Mouse (Mus musculus): ENCODE results near the gene Ankrd33b.

Ankrd33b gene

DNA sequence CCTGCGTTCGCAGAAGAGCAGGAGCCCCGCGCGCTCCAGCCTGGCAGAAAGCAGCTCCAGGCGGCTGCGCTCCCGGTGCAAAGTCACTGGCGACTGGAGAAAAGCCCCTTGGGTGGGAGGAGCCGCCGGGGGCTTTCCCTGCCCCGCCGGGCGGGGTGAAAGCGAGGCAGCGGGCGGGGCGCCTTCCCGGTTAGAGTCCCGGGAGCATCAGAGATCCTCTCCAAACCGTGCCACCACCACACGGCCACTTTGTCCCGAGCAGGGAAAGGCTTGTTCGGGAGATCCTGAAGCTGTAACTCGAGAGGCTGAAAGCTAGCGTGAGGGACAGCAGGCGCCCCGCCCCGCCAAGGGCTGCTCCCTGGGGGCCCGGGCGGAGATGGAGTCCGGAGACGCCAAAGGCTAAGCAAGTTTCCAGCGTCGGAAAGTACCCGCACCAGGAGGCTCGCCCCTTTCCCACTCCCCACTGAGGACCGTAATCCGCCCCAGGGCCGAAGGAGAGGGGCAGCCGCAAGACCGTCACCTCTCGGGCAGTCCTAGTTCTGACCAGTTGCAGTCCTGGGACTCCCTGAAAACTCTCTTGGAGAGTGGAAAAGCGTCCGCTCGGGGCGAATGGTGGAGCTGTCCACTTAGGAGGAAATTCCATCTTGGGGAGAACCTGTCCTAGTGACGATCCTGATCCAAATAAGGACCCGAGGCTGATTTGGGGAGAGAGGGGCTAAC is at the start of gene Ankrd33b:
Ankrd33b (minus strand) TSS at position 246 of the 720 bp plus-strand sequence.
- peak in 1 of 2 experiments; percentile 77 for DNase-seq (ENCODE audit: low spot score in 2 of 2)

DNA sequence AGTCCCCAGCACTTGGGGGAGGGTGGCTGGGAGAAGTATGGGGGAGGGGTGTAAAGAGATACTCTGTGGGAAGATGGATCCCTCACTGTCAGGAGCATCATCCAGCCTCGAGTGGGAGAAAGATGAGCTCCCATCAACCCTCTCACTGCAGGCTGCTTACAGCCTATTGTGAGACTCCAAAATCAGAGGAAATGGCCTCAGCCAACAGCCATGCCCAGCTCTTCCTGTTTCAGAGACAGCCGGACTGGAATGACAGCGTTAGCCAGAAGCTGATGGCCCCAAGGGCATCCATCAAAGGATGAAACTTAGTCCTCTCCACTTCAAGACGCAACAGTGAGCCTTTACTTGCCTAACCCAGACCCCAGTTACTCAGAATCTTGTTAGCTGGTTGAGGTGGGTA is 47.7 kb upstream of the Ankrd33b start:
- DNase-seq (ENCODE audit: low spot score in 2 of 2) = no peak

DNA sequence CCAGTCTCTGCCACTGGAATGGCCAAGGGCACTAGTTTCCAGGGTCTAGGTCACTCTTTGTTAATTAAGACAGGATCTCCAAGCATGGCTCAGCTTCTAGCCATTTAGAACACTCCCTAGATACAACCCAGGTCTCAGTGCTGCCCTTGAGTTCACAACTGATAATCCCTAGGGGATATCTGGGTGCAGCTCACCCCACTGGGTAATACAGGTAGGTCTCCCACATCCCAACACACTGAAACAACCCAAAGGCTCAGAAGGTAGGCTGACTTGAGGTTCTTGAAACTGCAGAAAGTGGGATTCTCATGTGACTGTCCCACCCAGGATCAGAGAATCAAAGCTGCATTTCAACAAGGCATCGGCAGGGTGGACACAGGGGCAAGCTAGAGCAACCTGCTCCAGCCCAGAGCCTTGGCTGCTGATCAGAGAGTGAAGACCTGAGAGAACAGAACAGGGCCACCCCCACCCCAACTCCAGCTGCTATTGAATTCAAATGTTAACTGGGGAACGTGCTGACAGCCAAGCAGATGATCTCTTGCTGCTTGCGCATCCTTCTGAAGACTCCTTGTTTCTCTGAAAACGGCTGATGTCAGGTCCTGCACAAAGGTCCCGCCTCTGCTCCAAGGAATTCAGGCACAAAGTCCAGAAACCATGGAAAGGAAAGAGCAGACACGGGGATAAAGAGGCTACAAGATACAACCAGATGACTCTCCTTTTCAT is 46.8 kb upstream of the Ankrd33b start:
- DNase-seq (ENCODE audit: low spot score in 2 of 2) = no peak

DNA sequence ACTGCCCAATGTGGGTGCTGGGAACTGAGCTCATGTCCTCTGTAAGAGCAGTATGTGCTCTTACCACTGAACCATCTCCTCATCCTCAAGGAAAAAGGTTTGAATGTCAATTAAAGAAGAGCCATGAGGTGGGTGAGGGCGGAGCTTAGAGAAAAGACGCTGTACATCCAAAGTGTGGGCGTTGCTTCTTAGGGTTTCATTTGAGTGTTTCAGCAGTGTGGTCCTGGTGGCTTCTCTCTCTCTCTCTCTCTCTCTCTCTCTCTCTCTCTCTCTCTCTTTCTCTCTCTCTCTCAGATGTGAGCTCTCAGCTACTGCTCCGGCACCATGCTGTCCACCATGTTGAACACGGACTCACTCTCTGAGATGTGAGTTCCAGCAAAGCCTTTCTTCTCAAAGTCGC is 46.1 kb upstream of the Ankrd33b start:
- DNase-seq (ENCODE audit: low spot score in 2 of 2) = no peak

DNA sequence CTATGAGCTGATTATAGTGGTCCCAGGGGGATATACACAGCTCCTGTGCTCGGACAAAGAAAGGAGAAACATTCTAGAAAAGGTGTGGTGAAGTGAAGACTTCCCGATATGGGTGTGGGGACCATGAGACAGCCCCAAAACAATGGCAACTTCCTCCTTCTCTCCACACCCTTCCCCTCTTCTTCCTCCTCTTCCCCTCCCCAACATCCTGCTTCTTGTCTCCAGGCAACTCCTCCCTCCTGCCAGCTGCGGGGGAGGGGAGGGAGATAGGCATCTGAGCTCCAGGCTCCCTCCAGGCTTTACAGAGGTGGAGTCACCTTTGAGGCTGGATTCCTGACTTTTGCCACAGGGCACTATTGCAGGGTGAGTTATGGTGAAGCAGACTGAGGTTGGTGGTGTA is 45.4 kb upstream of the Ankrd33b start:
- DNase-seq (ENCODE audit: low spot score in 2 of 2) = no peak

DNA sequence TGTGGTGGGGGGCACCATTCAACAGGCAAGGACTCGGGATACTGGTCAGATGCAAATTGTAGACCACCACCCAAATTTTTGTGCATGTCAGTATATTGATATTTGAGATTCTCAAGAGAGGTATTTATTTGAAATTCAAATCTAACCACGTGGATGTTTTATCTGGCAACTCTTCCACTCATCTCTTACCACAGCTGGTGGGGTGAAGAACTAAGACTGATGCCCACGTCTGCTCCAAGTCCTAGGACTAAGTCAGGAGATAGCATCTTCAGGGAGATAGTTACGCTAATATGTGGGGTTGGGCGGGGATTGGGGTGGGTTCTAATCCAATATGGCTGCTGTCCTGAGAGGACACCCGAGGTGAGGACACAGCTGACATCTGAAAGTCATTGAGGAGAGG is 44.9 kb upstream of the Ankrd33b start:
- DNase-seq (ENCODE audit: low spot score in 2 of 2) = no peak

DNA sequence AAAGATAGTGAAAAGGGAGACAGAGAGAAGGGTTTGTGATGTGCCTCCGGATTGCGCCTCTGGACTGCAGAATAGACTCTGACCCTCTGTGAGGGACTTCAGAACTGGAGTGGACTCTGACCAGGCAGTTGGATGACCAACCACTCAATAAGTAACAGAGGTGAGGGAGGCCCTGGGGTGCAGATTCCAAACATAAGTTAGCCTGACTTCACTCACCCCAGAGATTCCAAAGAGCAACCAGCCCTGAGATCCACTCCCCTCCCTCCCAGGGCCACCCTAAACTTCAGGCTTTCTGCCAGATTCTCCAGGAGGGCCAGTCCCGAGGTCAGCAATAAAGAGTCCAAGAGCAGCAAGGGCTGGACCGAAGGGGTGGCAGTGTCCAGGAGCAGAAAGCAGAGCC is 40.0 kb upstream of the Ankrd33b start:
- DNase-seq (ENCODE audit: low spot score in 2 of 2) = no peak

DNA sequence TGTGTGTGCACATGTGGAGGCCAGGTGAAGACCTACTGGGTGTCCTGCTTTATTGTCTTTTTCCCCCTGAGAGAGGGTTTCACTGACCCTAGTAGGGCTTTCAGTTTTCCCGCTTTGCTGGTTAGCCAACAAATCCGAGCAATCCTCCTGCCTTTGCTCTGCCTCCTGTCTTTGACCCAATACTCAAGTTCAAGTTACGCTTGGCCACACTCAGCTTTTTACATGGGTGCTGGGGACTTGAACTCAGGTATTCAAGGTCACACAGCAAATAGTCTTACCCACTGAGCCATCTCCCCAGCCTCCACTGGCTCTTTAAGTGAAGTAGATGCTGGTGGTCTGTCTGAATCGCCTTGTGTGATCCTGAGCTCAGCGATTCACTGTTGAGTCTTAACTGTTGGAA is 39.4 kb upstream of the Ankrd33b start:
- DNase-seq (ENCODE audit: low spot score in 2 of 2) = no peak

DNA sequence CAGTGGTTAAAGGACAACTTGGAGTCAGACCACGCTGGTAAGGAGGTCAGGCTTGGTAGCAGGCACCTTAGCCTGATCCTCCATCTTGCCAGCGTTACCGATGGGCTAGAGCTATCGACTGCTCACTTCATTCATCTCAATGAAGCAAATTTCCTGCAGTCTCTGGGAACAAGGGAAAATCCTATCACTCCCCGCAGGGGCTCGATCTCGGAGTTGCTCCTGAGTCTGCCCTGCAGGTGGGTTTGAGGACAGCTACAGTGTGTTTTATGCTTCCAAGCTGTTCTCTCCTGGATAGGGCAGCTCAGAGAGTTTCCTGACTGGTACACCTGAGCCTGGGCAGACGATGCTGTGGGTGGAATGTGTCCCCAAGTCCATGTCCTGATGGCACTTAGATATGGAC is 36.8 kb upstream of the Ankrd33b start:
- no peak for DNase-seq (ENCODE audit: low spot score in 2 of 2)

DNA sequence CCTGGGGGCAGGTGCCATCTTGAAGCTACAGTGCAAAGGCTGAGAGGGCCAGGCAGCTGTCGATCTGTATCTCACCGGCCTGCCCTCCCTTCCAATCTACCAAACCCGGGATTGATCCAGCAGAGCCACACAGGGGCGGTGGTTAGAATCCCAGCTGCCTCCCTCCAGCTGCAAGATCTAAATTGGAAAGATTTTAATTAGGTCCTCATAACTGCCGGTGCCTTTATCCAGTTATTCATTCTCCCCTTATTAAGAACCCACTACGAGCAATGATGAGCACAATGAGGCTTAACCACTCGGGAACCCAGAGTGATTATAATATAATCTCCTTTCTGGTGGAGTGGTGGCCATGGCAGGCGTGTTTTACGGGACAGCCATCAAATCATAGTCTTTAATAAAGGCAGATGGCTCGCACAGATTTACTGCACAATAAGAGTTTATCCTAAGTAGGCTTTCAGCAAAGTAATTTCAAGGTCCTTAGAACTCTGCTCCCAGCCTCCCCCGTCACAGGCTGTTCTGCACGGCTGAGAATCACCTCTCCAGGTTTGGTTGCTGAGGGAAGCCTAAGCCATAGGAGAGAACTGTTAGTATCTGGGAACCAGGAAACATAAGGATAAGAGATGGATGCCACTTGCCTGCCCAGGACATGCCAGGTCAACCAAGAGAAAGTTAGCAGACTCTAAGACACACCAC is 34.8 kb upstream of the Ankrd33b start:
- DNase-seq (ENCODE audit: low spot score in 2 of 2) = no peak

DNA sequence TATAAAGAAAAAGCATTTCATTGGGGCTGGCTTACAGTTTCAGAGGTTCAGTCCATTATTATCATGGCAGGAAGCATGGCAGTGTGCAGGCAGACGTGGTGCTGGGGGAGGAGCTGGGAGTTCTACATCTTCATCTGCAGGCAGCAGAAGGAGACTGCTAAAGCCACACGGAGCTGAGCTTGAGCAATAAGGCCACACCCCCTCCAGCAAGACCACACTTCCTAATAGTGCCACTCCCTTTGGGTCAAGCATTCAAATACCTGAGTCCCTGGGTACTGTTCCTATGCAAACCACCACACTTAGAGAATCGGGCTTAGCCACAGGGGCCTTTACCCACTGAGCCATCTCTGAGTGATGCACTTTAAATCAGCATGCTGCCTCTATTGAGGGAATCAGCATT is 33.4 kb upstream of the Ankrd33b start:
- DNase-seq (ENCODE audit: low spot score in 2 of 2) = no peak

DNA sequence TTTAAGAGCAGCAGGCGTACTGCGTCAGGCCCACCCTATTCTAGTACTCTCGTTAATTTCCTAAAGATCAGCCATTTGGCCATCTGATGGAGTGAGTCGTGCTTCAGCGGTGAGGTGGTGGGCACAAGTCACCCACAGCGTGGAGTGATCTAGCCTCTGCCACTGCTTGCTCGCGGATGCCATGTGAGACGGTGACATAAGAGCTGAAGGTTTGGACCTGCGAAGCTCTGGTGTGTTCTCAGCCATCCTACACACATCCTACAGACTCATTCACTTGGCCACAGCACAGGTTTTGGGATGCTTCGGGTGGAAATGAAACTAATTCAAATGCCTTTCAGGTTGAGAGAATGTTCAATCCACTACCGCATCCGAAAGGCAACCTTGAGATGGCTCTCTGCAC is 31.2 kb upstream of the Ankrd33b start:
- DNase-seq (ENCODE audit: low spot score in 2 of 2) = peak; percentile 68 to 77

DNA sequence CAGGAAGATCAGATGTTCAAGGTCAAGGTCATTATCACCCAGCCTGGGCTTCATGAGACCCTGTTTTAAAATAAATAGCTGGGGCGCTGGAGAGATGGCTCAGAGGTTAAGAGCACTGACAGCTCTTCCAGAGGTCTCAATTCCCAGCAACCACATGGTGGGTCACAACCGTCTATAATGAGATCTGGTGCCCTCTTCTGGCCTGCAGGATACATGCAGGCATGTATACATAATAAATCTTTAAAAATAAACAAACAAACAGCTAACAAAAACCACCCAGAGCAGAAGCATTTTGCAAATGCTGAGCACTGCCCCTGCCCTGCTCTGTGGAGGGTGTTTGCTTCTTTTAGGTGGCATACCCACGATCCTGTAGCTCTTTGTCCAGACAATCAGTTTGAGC is 29.9 kb upstream of the Ankrd33b start:
- DNase-seq (ENCODE audit: low spot score in 2 of 2) = no peak

DNA sequence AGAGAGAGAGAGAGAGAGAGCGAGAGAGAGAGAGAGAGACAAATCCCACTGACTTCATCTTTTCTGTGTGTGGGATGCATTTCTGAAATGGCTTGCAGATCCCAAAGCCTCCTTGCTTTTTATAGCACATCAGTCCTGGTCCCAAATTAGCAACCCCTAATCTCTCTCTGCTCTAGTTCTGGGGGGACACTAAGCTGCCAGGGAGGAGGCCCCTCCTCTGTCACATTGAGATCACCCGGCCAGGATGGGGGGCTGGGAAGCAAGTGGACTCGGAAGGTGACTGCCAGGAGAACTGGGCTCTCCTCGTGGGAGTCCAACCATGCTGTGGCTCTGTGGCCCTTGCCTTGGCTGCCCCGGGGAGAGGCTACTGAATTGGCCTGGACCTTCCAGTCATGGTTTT is 29.2 kb upstream of the Ankrd33b start:
- peak; percentile 42 to 61 for DNase-seq (ENCODE audit: low spot score in 2 of 2)

DNA sequence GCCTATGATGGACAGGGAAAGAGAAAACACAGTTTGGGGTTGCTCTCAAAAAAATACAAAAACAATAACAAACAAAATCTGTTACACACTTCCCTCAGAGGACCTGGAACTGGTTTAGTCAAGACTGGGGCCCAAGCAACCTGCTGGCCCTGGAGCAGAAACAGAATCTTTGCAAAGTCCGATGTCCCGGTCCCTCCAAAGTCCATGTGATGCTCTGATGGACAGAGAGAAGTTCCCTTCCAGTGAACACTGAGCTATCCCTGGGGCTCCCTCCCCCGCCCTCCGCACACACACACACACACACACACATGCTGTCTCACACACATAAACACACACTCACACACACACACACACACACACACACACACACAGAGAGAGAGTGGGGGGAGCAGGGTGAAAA is 28.5 kb upstream of the Ankrd33b start:
- no peak for DNase-seq (ENCODE audit: low spot score in 2 of 2)

DNA sequence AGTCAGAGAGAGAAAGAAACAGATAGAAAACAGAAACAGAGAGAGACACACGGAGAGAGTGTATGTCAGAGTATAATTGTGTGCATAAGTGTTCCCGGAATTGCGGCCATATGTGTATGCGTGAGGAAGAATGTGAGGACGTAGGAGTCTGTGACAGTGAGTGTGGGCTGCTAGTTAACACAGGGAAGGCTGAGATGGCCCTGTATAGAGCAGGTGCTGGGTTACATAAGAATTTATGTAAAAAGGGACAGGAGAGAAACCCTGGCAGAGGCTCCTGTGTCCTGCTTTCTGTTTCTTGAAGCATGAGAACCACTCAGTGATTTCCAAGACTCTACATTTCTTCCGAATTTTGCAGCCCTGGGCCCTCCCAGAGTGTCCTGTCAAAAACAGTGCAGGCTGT is 25.9 kb upstream of the Ankrd33b start:
- peak; percentile 54 to 86 for DNase-seq (ENCODE audit: low spot score in 2 of 2)

DNA sequence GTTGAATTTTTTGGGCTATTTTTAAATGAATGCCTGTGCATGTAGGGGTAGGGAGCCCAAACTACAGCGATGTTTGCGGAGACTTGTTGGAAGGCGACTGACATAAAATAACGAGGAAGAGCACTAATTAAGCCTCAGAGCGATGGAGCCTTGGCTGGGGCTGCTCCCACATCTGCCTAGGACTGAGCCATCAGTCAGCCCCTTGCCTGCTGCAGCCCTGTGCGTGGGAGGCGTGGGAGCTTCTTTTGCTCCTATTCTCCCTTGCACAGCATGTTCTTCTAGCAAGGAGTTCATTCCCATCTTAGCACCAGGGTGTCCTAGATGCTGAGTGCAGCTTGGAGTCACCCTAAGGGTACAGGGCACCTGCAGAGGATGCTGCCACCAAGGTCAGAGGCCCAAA is 25.2 kb upstream of the Ankrd33b start:
- DNase-seq (ENCODE audit: low spot score in 2 of 2) = peak; percentile 72 to 75

DNA sequence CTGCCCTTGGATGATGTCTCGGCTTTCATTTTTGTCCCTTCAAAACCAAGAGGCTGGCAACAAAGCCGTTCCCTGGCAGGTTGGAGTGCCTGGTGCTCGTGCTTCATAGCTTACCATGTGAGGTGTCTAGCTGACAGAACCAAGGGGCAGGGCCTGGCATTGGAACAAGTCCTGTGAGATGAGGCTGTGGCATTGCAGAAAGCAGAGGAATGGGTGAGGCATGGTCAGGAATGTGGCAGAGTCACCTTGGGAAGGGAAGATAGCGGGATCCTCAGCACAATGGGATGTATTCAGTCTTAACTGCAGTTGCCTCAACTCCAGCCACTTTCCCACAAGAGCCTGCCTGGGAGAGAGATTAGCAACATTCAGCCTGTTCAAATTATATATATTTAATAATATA is 24.6 kb upstream of the Ankrd33b start:
- DNase-seq (ENCODE audit: low spot score in 2 of 2) = no peak

DNA sequence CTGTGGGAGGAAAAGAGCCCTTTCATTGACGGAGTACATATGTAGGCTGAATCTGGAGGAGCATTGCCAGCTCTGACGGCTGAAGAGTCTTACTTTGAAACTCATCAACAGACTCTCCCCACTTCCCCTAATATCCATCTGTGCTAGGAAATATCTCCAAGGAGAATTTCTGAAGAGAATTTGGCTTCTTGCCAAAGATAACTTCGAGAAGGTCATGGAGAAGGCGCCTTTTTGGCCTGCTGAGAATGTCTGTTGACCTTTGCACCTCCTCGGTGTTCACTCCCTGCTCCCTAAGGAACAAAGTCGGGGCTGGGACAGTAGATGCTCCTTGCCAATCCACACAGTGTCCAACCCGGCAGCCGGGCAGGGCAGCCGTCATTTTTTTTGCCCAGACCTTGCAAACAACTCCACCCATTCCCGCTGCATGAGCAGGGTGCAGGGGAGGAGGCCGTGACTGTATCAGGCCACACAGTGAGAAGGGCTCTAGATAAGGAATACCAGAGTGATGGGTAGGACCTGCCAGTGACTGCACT is 14.5 kb upstream of the Ankrd33b start:
- peak in 1 of 2 experiments; percentile 69 for DNase-seq (ENCODE audit: low spot score in 2 of 2)

DNA sequence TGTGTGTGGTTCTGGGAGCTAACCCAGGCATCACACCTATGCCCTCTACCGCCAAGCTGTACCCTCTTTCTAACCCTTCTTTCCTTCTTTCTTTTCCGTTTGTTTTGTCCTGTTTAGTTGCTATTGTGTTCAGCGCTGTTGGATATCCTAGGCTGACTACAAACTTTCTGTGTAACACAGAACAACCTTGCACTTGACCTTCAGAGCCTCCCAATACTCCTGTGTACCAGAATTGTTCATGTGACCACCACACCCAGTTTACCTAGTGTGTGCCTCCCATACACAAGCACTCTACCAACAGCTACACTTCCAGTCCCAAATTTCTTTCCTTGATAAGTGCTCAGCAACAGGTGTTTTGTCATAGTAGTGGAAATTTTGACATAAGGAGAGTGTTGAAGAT is 11.9 kb upstream of the Ankrd33b start:
- no peak for DNase-seq (ENCODE audit: low spot score in 2 of 2)

DNA sequence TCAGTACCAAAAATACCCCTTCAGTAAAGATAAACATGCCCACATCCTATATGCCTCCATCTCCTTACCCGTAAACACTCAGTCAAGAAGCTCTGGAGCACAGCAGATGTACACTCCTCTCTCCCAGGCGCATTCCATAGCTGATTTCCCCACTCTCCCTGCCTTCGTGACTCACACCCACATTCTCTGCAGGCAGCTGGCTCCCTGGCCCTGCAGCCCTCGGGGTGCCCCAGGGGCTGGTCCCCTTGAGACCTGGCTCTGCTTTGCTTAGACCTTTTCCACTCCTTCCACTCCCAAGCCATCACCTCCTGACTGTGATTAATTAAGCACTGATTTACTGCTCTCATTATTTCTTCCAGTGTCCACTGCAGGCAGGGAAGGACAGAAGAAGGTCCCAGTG is 7.7 kb upstream of the Ankrd33b start:
- peak in 1 of 2 experiments; percentile 49 for DNase-seq (ENCODE audit: low spot score in 2 of 2)

DNA sequence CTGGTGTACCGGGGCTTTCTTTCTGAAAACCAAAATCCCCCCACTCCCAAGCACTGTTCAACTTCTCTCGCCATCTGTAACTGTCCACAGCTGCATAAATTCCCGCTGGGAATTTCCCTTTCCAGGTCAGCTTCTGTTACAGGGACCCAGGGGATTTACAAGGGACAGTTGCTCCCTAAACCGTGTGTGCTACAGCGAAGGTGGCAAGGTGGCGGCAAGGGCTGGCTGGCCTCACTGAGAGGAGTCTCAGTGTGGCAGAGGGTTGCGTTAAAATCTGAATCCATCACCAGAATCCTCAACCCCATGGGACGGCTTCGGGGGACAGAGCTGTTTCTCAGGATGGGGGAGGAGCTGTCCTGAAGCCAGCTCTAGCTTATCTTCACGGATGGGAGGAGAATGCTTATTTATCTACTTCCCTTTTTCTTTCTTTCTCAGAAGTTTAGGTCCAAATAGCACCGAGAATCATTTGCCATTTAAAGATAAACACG is 1.6 kb upstream of the Ankrd33b start:
- DNase-seq (ENCODE audit: low spot score in 2 of 2) = no peak

All from frontal cortex, postnatal 36 days (tissue).